Mouse (Mus musculus) hindlimb bud, embryonic 11.5 days (tissue): ENCODE data around the gene Tspan2.

Source experiments
- DNase-seq: peaks from one replicate; pipeline ENCODE4 v3.0.0-alpha.2; 2012; ENCODE audit warnings: low read depth, low spot score; ENCODE audit errors: extremely low spot score

Tspan2 gene

DNA sequence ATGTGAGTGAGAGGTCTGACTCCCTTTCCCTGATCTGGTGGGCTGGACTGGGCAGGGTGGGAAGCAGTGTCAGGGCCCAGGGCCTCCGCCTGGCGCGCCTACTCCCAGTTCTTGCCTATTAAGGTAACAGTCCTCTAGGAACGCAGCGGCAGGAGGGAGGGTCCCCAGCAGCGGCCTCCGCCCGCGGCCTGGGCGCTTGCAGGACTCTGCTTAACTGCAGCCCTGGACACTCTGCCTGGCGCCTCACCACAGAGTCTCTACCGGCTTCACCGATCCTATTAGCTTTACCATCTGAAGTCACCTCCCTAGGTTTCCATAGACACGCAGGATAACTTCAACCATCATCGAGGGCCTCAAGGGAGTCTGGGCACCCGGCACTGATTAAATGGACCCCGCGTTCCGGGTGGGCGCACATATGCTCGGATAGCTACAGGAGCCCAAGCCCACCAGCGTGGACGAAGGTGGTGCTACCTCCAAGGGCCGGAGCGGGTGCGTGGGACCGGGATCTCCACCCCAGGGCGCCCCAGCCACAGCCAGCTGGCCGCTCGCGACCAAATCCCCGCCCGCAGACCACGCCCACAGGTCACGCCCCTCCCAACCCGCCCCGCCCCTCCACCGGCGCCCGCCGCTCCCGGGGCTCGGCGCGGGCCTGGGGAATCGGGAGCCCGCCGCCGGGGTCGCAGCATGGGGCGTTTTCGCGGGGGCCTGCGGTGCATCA is at the start of gene Tspan2:
Gene Tspan2 (plus strand): TSS at position 217 of the 718 bp plus-strand sequence.
- no peak for DNase-seq

DNA sequence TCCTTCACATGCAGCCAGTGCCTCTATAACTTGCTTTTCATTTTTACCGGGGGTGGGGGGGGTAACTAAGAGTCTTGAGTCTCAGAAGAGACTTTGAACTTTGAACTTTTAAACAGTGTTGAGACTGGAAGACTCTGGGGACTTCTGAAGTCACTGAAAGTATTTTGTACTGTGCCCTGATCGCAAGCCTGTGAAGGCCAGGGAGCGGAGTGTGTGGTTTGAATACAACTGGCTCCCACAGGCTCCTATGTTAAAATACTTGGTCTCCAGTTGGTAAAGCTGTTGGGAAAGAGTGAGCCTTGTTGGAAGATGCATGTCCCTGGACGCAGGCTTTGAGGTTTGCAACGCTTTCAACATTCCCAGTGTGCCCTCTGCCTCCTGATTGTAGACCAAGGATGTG is 47.5 kb upstream of the Tspan2 start:
- no peak for DNase-seq

DNA sequence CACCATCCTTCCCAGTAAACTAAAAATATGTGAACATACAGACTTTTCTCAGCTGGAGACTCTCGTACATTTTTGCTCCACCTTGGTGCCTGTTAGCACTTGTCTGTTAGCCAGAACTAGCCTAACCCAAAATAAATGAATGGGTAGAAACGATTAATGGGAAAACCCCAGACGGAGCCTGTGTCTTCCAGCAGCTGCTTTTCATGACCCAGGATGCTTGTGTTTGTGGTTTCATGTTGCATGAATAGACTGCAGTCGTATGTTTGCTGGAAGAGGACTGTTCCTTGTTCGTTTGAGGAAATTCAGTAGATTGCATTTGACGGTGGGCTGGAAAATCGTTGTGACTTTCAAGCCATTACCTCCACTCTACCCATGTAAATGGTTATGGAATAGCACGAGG is 46.5 kb upstream of the Tspan2 start:
- no peak for DNase-seq

DNA sequence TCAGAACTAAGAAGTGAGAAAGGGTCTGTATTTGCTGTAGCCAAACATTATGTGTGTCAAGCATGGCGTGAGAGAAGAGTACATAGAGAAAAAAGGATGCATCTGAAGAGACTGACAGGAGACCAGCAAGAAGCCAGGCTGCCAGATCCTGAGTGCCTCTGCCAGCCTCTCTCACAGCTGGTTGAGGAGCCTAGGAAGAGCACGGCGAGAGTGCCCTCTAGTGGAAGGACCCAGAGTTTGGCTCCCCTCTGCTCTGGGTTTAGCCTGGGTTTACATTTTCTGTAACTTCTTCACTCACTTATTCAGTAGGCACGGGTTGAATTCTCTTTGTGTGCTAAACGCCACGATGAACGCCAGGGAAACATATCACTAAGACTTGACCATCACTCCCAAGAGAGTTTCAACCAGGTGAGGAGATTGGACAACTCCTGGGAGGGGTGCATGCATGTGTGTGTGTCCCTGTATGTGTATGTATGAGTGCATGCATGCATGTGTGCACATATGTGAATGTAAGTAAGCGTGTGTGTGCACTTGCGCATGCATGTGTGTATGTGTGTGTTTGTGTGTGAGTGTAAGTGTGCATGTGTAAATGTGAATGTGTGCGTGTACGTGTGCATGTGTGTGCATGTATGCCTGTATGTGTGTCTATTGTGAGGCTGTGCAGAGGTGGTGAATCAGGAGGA is 42.4 kb upstream of the Tspan2 start:
- peak; percentile 46 for DNase-seq

DNA sequence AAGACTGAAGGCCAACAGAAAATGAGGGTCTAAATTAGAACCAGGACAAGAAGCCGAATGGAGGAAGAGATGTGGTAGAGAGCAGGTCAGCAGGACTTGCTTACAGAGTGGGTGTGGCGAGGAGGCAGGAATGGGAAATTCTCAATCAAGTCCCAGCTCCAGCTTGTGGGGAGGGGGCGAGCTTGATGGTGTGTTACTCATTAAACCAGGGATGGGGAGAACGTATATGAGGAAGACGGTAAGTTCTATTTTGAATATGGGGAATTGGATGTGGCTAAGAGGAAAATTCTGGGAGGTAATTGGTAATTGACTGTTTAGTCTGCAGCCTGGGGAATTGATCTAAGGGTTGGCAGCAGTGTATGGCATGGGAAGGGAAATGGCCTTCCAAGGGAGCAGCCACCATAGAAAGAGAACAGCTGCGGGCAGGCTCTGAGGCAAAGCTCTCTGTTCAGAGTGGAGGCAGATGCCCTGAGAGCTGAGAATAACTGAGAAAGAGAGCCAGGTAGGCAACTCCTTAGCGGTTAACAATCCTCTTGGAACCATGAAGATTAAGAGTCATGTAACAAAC is 41.5 kb upstream of the Tspan2 start:
- no peak for DNase-seq

DNA sequence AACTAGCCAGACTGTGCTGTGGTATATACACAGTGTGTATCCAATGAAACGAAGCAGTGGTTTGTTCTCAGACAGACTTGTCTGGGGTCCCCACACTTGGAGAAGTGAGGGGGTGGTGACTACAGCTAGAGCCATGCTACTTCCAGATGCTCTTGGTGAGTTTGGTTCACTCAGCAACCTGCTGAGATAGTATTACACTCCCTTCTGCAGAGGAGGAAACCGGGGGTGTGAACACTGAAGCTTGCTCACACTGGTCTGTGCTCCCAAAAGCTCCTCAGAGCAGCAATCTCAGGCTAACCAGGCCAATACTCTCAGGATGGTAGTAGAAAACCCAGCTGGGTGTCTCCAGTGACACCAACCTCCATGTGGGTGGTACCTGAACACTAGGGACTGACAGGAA is 36.2 kb upstream of the Tspan2 start:
- no peak for DNase-seq

DNA sequence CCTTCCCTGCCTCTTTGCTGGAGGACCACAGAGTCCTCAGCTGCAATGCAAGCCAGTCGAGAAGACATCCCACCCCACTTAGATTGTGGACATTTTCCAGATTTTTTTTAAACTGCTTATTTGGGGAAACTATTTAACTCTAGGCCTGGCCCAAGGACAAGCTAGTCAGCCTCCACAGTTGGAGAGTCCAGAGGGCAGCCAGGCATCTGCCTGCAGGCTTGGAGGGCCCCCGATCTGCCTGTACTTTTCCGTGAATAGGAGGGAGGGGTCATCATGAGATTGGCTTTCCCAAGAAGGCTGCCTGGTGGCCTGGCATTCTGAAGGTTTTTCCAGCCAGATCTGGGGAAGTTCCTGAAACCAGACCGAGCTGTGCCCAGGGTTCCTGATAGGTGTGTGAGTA is 33.0 kb upstream of the Tspan2 start:
- no peak for DNase-seq

DNA sequence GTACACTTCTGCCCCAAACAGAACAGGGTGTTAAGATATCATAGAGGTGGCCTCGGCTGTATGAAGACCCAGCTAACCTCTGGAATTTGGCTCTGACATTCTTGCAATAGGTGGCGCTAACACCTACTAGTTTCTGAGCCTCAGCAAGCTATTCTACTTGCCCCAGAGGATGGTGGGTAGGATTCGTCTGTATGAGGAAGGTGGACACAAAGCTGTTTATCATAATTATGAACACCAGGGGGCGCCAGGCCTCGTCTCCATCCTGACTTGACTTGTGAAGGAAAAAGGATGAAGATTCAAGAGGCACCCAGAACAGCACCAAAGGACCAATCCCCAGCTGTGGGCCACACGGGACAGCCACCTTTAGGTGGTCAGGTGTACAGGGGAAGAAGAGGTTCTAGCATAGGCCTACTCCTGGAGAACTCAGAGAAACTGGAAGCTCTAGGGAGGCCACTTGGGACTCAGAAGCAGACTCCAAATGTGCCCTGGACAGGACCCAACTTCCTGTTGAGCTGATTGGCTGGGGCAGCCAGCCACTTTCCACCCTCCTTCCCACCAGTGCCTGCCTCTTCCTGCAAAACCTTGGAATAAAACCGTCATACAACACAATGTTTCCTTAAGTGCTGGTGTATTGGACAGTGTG is 32.3 kb upstream of the Tspan2 start:
- DNase-seq, result no peak

DNA sequence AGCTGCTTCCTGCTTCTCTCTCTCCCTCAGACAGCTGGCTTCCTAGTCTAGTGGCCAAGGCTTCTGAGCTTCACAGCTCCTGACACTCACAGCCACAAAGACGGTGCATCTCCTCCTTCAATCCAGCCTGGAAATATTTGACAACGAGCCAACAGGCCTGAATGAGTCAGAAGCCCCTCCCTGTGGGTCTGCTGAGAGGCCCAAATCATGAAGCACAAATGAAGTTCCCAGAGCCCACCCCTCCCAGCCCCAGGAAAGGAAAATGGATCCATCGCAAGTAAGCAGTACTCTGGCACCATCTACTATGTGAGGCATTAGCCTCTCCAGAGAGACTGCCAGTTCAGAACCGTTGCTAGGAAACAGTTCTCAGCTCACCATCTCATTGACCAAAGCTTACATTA is 30.3 kb upstream of the Tspan2 start:
- DNase-seq, result no peak

DNA sequence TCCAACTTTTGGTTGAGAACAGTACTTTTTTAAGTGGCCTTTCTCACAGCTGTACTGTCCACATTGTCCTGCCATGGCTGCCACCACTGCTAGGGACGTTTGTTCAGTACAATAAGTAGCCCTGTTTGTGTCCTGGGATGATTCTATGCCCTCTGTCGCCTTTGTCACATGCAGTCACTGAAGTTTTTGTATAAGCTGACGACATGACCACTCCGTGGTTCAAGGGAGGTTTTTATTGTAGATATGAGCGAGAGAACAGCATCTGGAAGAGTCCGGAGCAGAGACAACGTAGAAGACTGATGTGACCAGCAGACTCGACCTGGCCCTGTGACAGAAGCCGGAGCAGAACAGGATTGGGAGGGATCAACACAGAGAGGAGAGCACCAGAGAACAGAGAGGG is 25.7 kb upstream of the Tspan2 start:
- DNase-seq, result no peak

DNA sequence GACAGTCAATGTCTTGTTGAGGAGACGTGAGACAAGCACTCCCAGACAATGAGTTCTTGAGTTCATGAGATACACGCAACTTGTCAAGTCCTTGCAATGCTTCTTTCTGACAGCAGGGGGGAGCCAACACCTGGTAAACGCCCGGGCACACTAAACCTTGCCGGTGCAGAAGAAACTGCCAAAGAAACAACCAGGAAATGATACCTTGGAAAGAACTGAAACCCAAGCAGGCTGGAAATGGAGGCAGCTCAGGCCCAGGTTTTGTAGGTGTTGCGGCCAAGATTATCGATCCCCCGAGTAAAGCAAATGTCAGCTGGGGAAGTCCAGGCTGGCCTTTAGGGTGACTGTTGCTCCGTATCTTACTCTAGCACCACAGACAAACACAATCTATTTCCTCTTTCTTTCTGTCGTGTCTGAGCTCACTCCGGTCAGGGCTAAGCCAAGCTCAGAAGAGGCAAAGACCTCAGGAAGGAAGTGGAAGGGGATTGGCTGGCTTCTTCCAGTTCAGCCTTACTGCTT is 19.2 kb upstream of the Tspan2 start:
- DNase-seq, result peak; percentile 68

DNA sequence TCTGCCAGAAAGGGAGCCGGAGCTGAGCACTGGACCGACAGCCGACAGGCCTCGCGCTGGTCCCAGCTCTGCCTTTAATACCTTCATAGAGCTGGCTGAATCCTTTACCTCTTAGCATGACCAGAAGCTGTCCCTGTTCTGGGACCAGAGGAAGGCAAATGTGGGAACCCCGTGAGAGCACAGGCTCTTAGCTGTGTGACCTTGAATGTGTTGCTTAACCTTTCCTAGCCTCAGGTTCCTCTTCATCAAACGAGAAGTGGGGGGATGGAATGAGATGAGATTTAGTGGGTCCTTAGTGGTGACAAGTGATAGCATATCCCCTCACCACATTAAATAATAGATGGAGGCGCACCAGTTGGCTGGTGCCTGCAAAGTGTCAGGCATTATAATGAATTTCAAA is 18.5 kb upstream of the Tspan2 start:
- DNase-seq, result no peak

DNA sequence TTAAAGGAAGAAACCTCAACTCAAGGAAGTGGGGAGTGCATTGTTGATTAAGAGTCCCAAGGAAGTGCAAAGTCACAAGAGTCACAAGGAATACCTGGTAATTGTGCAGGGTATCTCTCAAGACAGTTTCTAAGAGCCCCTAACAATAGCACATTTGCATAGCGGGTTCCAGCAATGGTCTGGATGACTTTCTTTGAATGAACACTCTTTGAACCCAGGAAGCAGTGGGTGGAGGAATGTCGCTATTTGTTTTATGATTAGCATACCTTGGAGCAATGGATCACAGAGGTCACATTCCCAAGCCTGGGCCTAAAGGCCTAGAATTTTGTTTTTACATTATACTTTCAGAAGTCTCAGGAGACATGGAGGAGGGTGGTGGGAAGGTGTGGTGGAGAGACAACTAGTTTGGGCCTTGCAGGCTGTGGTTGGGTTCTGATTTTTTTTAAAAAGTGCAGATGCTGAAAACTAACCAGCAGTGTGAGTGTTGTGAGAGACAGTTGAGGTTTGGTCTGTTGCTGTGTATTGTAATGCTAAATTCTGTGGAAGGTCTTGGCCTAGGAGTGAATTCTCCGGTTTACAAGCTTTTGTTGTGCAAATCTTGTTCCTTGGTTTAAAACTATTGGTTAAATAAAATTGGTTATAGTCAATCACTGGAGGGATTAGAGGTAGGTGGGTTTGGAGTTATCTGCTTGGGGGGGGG is 16.6 kb upstream of the Tspan2 start:
- DNase-seq, result no peak

DNA sequence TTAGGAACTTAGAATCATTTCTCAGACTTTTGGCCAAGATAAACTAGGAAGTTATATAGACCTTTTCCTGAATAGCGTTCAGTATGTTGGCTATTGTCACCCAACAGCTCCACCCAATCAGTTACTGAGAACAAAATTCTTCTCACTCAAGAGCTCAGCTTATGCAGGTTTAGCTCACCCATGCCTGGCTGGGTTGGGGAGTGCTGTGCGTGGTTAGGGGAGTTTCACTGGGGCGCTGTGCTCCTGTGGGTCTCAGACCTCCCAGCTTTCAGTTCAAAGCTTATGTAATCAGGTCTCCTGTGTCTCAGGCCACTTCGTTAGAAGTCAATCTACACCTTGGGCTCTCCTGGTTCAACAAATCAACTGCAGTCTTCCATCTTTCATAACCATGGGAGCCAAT is 11.2 kb upstream of the Tspan2 start:
- DNase-seq, result no peak

DNA sequence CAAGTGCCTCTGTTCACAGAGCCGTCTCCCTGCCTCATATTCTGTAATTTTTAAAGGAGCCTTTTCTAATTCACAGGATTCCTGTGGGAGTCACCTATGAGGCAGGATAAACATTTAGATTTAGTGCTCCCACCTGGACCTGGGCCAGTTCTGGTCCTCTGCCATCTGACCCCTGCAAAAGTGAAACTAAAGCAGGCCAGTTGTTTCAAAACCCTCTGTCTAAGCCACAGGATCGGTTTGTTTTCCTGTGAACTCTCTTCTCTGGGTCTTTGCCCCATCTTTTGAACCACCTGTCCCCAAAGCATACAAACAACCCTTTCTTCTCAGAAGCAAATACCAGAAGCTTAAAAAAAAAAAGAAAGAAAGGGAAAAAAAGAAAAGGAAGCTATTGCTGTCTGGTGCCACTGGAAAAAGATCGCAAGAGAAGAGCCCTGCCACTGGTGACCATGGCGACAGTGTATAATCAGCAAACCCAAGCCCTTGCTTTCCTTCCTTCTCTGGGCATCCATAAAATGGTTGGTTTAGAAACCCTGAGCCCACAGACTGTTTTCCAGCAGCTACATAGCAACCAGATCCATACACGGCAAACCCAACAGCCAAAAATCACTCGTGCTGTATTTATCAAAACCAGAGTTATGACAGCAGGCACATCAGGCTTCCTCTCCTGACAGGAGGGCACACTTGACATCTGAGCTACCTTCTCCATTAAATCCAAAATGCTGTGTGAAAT is 10.3 kb upstream of the Tspan2 start:
- DNase-seq, result no peak

DNA sequence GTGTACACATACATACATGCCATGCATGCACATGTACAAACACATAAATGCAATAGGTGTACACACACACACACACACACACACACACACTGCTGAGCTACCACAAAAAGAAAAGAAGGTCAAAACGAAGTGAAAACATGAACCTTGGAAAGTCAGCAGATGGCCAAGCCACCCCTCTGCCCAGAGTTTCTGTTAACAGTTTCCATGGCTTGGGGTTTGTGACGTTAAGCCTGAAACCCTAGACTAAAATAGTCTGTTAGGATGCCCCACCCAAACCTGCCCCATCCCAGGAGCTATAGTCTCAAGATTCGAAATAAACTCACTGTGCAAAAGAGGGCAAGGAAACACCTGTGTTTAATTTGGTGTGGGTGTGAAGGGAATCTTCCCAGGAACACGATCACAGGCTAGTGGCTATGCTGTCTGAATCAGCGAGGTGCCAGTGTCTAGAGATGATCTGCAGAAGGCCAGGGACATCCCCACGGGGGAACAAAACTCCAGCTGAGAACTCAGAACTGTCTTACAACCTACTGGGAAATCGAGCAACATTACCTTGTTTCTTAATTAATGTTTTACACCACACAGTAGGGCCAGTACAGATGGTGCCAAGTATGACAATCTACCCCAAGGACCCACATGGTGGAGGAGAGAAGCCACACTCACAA is 9.4 kb upstream of the Tspan2 start:
- no peak for DNase-seq

DNA sequence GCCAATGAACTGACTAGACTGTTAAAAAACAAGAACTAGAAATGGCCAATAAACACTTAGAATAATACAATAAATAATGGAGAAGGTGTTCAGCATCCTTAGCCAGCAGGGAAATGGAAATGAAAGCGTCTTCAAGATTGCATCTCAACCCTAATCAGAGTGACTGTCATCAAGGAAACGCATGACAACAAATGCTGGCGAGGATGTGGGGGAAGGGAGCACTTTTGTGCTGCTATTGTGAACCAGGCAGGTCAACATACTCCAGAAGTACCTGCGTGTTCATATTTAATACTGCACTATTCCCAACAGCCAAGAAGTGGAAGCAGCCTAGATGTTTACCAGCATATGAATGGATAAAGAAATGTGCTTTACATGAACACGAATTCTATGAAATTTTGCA is 4.9 kb upstream of the Tspan2 start:
- DNase-seq, result no peak

DNA sequence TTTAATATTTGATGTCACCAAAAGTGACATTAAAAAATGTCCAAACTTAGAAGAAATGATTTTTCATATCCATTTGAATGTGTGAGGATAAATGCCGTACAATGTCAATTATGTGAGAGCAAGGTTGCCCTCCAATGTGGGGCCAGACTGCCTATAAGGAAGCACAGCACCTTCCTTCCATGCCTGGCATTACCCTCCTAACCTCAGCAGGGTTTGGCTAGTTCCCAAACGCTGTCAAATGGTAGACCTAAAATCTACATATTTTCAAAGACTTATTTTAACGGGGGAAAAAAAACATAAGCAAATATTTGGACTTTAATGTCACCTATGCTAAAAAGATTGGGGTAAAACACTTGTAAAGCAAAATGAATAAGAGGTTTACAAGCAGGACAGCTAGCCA is 3.2 kb upstream of the Tspan2 start:
- DNase-seq, result no peak

DNA sequence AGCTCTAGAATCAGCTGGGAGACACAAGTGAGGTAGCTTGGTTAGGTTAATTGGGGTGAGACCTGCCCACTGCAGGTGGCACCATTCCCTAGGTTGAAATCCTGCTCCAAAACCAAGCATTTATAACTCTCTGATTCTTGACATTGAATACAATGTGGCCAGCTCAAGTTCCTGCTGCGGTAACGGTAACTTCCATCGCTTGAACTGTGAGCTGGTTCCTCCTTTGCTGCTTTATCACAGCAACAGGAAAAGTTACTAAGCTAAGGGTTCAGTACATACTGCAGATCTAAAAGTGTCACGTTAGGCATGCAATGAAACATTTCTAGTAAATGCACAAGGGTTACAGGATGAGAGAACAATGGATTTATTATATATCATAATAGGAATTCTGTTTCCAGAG is 1.7 kb upstream of the Tspan2 start:
- no peak for DNase-seq

DNA sequence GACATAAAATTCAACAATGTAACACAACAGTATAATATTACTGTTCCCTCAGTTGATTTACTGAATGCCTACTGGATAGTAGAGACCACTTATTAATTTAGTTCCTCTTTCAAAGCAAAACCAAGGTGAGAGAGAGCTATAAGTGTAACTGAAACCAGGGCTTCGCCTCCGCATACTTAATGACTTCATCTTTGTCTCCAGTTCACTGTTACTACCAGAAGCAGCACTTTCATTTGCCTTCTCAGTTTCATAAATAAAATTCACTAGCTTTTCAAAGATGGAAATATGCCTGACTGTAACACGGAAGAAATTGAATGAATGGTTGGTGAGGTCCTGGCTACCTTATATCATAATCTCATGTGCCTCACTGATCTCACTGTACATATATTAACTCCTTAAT is 1.3 kb upstream of the Tspan2 start:
- no peak for DNase-seq
